Mouse (Mus musculus) heart, embryonic 16.5 days (tissue): ENCODE results near the gene Egflam. TPM values are rescaled to one million over a fixed set of nuclear protein-coding genes. Genes with fewer than 3 reads are reported as not detected.

Source experiments
- ATAC-seq: fragments of 200-750 bp; cut with Nextera tagmentation; replicated peaks from 2 replicates; pipeline ENCODE4 v1.8.0; 2017; ENCODE audit warnings: moderate number of reproducible peaks; ENCODE audit not compliant: insufficient read depth, low FRiP score; ENCODE audit errors: extremely low read depth
- H3K27ac ChIP-seq: fragments of 300-500 bp; sonication (generic); 2 replicates; pipeline ENCODE4 v1.5.1; 2014; ENCODE audit warnings: mild to moderate bottlenecking, low read length, control low read depth, moderate library complexity
- H3K27me3 ChIP-seq: fragments of 300-500 bp; sonication (generic); 2 replicates; pipeline ENCODE4 v1.6.1; 2014; ENCODE audit warnings: low read length, mixed read lengths; ENCODE audit not compliant: control insufficient read depth, insufficient read depth
- H3K36me3 ChIP-seq: fragments of 300-500 bp; sonication (generic); 2 replicates; pipeline ENCODE4 v1.6.1; 2014; ENCODE audit not compliant: control insufficient read depth, insufficient read depth
- H3K4me1 ChIP-seq: fragments of 300-500 bp; sonication (generic); 2 replicates; pipeline ENCODE4 v1.6.1; 2014; ENCODE audit warnings: low read length, mixed read lengths; ENCODE audit not compliant: control insufficient read depth, insufficient read depth
- H3K4me2 ChIP-seq: fragments of 300-500 bp; sonication (generic); 2 replicates; pipeline ENCODE4 v1.6.1; 2014; ENCODE audit warnings: low read depth, mild to moderate bottlenecking, control low read depth, low read length
- H3K4me3 ChIP-seq: fragments of 300-500 bp; sonication (generic); 2 replicates; pipeline ENCODE4 v1.5.1; 2014; ENCODE audit warnings: mild to moderate bottlenecking, control low read depth, low read length
- H3K9ac ChIP-seq: fragments of 300-500 bp; sonication (generic); 2 replicates; pipeline ENCODE4 v1.6.1; 2014; ENCODE audit warnings: low read length, control low read depth
- H3K9me3 ChIP-seq: fragments of 300-500 bp; sonication (generic); replicated peaks from 2 replicates; pipeline ENCODE4 v1.6.1; 2016; ENCODE audit warnings: low read length; ENCODE audit not compliant: control insufficient read depth
- WGBS: fragments of 180-500 bp; shearing (Covaris S2); extraction: QIAGEN DNeasy Blood & Tissue Kit; methylation state at CpG from one replicate; pipeline ENCODE4 v1.1.7; 2014; 5-methylcytosine and 5-hydroxymethylcytosine counted together
- polyA plus RNA-seq: library from polyadenylated mRNA; unstranded; fragments of >200 nt; fragmentation: Nextera tagmentation; extraction: Ambion mirVana; gene quantifications from 2 replicates; pipeline ENCODE4 v1.2.1, GENCODE M21; 2015

Gene Egflam
- polyA plus RNA-seq, 1 experiment from 2014 or later: 12.4 TPM

GRCm38 (mm10) chr15:7201421-7202380 is 196.5 kb downstream of the Egflam start:
- Histone ChIP-seq H3K36me3 (no peaks in the 10 kb centered on the region), H3K27ac (peak overlapping the region; percentile 83), H3K9ac (peak overlapping the region; percentile 58), H3K4me2 (no peak overlapping the region), H3K4me3 (no peak overlapping the region), H3K9me3 (no peaks in the 10 kb centered on the region), H3K4me1 (peaks cover 44% of the 10 kb centered on the region), H3K27me3 (no peaks in the 10 kb centered on the region)
- ATAC-seq: peak; percentile 24; the same call in 1 of the 2 replicates
- 34% methylated on average over 9 of the region's 9 CpGs for WGBS

DNA sequence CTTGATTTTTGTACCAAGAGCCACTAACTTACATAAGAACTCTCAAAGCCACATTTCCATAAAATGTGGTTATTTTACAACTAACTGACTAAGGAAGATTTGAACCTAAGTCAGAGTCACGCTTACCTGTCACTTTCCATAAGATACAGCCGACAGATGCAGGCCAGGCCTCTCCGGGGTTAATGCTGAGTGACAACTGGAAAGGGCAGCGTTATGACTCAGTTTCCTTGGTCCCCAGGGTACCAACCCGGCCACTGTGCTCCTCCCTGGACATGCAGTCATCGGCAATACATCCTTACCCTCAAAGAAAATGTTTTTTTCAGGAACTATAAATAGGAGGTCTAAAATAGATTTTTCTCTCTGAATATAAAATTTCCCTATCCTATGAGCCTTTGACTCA is 197.9 kb downstream of the Egflam start:
- WGBS: 49% methylated on average over 6 of the region's 6 CpGs
- Histone ChIP-seq H3K27ac (no peak overlapping the region), H3K4me1 (peaks cover 36% of the 10 kb centered on the region)

GRCm38 (mm10) chr15:7198816-7199215 is 199.4 kb downstream of the Egflam start:
- H3K27ac ChIP-seq: no peak overlapping the region
- H3K4me2 ChIP-seq: no peak overlapping the region
- no peaks in the 10 kb centered on the region for H3K27me3 ChIP-seq
- no peaks in the 10 kb centered on the region for H3K9me3 ChIP-seq
- ATAC-seq: no peak
- H3K36me3 ChIP-seq: no peaks in the 10 kb centered on the region
- peaks cover 48% of the 10 kb centered on the region for H3K4me1 ChIP-seq
- WGBS: 64% methylated on average over 2 of the region's 2 CpGs
- no peak overlapping the region for H3K9ac ChIP-seq
- H3K4me3 ChIP-seq: no peak overlapping the region

More for the DNA sequence above, 197.9 kb downstream of the Egflam start:
- Histone ChIP-seq H3K4me3 (no peak overlapping the region), H3K4me2 (no peak overlapping the region), H3K36me3 (no peaks in the 10 kb centered on the region), H3K9me3 (no peaks in the 10 kb centered on the region), H3K27me3 (no peaks in the 10 kb centered on the region), H3K9ac (no peak overlapping the region)
- no peak for ATAC-seq

GRCm38 (mm10) chr15:7197652-7198445 is 200.3 kb downstream of the Egflam start:
- ATAC-seq: no peak
- H3K4me1 ChIP-seq: peaks cover 45% of the 10 kb centered on the region
- H3K4me3 ChIP-seq: no peak overlapping the region
- no peak overlapping the region for H3K9ac ChIP-seq
- H3K27ac ChIP-seq: no peak overlapping the region
- no peaks in the 10 kb centered on the region for H3K36me3 ChIP-seq
- 85% methylated on average over 3 of the region's 3 CpGs for WGBS
- H3K27me3 ChIP-seq: no peaks in the 10 kb centered on the region
- H3K9me3 ChIP-seq: no peaks in the 10 kb centered on the region
- no peak overlapping the region for H3K4me2 ChIP-seq

DNA sequence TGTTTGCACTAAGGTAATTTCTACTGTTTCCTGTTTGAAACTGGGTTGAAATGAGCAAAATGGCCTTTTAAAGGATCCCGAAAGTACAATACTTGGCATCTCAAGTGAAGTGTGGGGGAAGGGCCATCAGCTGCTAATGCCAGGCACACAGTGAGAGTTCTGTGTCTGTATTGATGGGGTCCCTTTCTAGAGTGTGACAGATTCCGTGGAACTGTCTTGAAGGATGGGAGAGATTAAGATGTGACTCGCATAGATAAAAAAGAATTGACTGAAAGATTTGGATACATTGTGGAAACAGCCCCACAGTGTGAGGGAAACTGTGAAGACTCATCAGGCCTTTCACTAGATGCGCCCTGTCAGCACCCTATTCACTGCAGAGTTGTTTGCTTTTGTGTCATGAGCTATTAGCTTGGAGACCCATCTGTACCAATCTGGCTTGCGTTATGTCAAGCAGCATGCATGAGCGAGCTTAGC is 203.4 kb downstream of the Egflam start:
- WGBS: 52% methylated on average over 6 of the region's 6 CpGs
- H3K4me1 ChIP-seq: peaks cover 33% of the 10 kb centered on the region
- ATAC-seq: no peak
- no peaks in the 10 kb centered on the region for H3K27me3 ChIP-seq
- H3K27ac ChIP-seq: no peak overlapping the region
- no peaks in the 10 kb centered on the region for H3K9me3 ChIP-seq
- no peak overlapping the region for H3K4me2 ChIP-seq
- H3K9ac ChIP-seq: no peak overlapping the region; the same call in 1 of the 2 replicates
- no peak overlapping the region for H3K4me3 ChIP-seq
- peaks cover 13% of the 10 kb centered on the region; the same call in 1 of the 2 replicates for H3K36me3 ChIP-seq

GRCm38 (mm10) chr15:7194147-7194720 is 204.0 kb downstream of the Egflam start:
- Histone ChIP-seq H3K36me3 (peaks cover 13% of the 10 kb centered on the region; the same call in 1 of the 2 replicates), H3K9me3 (no peaks in the 10 kb centered on the region), H3K4me1 (peaks cover 37% of the 10 kb centered on the region), H3K27me3 (no peaks in the 10 kb centered on the region), H3K4me2 (no peak overlapping the region), H3K27ac (peak overlapping the region; percentile 68), H3K9ac (peak overlapping the region; percentile 29), H3K4me3 (no peak overlapping the region)
- ATAC-seq: no peak
- 31% methylated on average over 13 of the region's 13 CpGs for WGBS

GRCm38 (mm10) chr15:7192582-7192981 is 205.6 kb downstream of the Egflam start:
- Histone ChIP-seq H3K4me1 (peaks cover 32% of the 10 kb centered on the region), H3K4me3 (no peak overlapping the region), H3K27me3 (no peaks in the 10 kb centered on the region), H3K9ac (no peak overlapping the region), H3K9me3 (no peaks in the 10 kb centered on the region), H3K36me3 (peaks cover 17% of the 10 kb centered on the region), H3K27ac (no peak overlapping the region), H3K4me2 (no peak overlapping the region)
- ATAC-seq: no peak
- 92% methylated on average over 2 of the region's 2 CpGs for WGBS

GRCm38 (mm10) chr15:7191074-7191473 is 207.1 kb downstream of the Egflam start:
- ATAC-seq: no peak
- peaks cover 32% of the 10 kb centered on the region for H3K4me1 ChIP-seq
- H3K9ac ChIP-seq: no peak overlapping the region
- H3K27ac ChIP-seq: no peak overlapping the region
- WGBS: 69% methylated on average over 4 of the region's 4 CpGs
- H3K9me3 ChIP-seq: no peaks in the 10 kb centered on the region
- no peaks in the 10 kb centered on the region for H3K27me3 ChIP-seq
- no peak overlapping the region for H3K4me2 ChIP-seq
- H3K36me3 ChIP-seq: peaks cover 25% of the 10 kb centered on the region
- H3K4me3 ChIP-seq: no peak overlapping the region
